Mouse (Mus musculus): Measurements from ENCODE around the gene Fanca. TPM values are rescaled to one million over a fixed set of nuclear protein-coding genes. Genes with fewer than 3 reads are reported as not detected.
"Not testable (repeated sequence)": the region's sequence is repeated elsewhere in the genome, so short reads cannot be mapped to it uniquely, and the experiment has no call there.

The Fanca gene
- polyA plus RNA-seq, 1 experiment from 2014 or later = 5.4 TPM

- H3K9ac ChIP-seq (ENCODE audit: low read depth, low read length) = no peak overlapping the region
- no peak overlapping the region for H3K4me3 ChIP-seq (ENCODE audit: low read depth, low read length)
- H3K4me1 ChIP-seq (ENCODE audit: control insufficient read depth, insufficient read depth, low read length) = no peaks in the 10 kb centered on the region
- H3K36me3 ChIP-seq (ENCODE audit: control insufficient read depth, insufficient read depth, low read length) = peaks cover 31% of the 10 kb centered on the region
- H3K9me3 ChIP-seq (replicated peaks; ENCODE audit: control insufficient read depth, low read length, poor library complexity, severe bottlenecking) = no peaks in the 10 kb centered on the region
- no peak for ATAC-seq
- H3K4me2 ChIP-seq (ENCODE audit: low read length) = no peak overlapping the region
- H3K27me3 ChIP-seq (ENCODE audit: control insufficient read depth, insufficient read depth, low read depth, low read length) = no peaks in the 10 kb centered on the region
- WGBS = 93% methylated on average over 10 of the region's 10 CpGs
- H3K27ac ChIP-seq (ENCODE audit: low read length) = no peak overlapping the region
These were observed 47.2 kb downstream of the Fanca start for GRCm38 (mm10) chr8:123271147-123271546.

GRCm38 (mm10) chr8:123267926-123268656 is 50.3 kb downstream of the Fanca start:
- peaks cover 48% of the 10 kb centered on the region for H3K36me3 ChIP-seq (ENCODE audit: control insufficient read depth, insufficient read depth, low read length)
- no peaks in the 10 kb centered on the region for H3K27me3 ChIP-seq (ENCODE audit: control insufficient read depth, insufficient read depth, low read depth, low read length)
- no peak for ATAC-seq
- H3K9me3 ChIP-seq (replicated peaks; ENCODE audit: control insufficient read depth, low read length, poor library complexity, severe bottlenecking) = no peaks in the 10 kb centered on the region
- no peaks in the 10 kb centered on the region for H3K4me1 ChIP-seq (ENCODE audit: control insufficient read depth, insufficient read depth, low read length)
- no peak overlapping the region for H3K4me3 ChIP-seq (ENCODE audit: low read depth, low read length)
- no peak overlapping the region for H3K9ac ChIP-seq (ENCODE audit: low read depth, low read length)
- WGBS = 79% methylated on average over 14 of the region's 14 CpGs
- H3K4me2 ChIP-seq (ENCODE audit: low read length) = no peak overlapping the region
- H3K27ac ChIP-seq (ENCODE audit: low read length) = no peak overlapping the region

DNA sequence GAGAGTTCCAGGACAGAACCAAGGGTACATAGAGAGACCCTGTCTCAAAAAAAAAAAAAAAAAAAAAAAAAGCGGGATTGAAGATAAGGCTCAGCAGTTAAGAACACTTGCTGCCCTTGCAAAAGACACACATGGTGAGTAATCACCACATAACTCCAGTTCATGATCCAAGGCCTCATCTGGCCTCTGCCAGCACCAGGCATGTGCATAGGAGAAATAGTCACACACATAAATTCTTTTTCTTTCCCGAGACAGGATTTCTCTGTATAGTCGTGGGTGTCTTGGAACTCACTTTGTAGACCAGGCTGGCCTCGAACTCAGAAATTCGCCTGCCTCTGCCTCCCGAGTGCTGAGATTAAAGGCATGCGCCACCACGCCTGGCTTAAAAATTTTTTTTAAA is 60.8 kb downstream of the Fanca start:
- not testable (repeated sequence) for H3K4me3 ChIP-seq (ENCODE audit: low read depth, low read length); H3K9me3 ChIP-seq (replicated peaks; ENCODE audit: control insufficient read depth, low read length, poor library complexity, severe bottlenecking); H3K27ac ChIP-seq (ENCODE audit: low read length); H3K9ac ChIP-seq (ENCODE audit: low read depth, low read length); H3K27me3 ChIP-seq (ENCODE audit: control insufficient read depth, insufficient read depth, low read depth, low read length); H3K4me2 ChIP-seq (ENCODE audit: low read length); ATAC-seq
- H3K36me3 ChIP-seq (ENCODE audit: control insufficient read depth, insufficient read depth, low read length) = peaks cover 19% of the 10 kb centered on the region; the same call in 1 of the 2 replicates
- WGBS = 93% methylated on average over 8 of the region's 8 CpGs
- H3K4me1 ChIP-seq (ENCODE audit: control insufficient read depth, insufficient read depth, low read length) = peaks cover 16% of the 10 kb centered on the region

GRCm38 (mm10) chr8:123257114-123257513 is 61.3 kb downstream of the Fanca start:
- 79% methylated on average over 3 of the region's 3 CpGs for WGBS
- Histone ChIP-seq H3K9ac (ENCODE audit: low read depth, low read length) (no peak overlapping the region), H3K36me3 (ENCODE audit: control insufficient read depth, insufficient read depth, low read length) (peaks cover 19% of the 10 kb centered on the region; the same call in 1 of the 2 replicates), H3K4me2 (ENCODE audit: low read length) (no peak overlapping the region), H3K4me1 (ENCODE audit: control insufficient read depth, insufficient read depth, low read length) (peaks cover 18% of the 10 kb centered on the region), H3K27ac (ENCODE audit: low read length) (no peak overlapping the region), H3K4me3 (ENCODE audit: low read depth, low read length) (no peak overlapping the region), H3K9me3 (replicated peaks; ENCODE audit: control insufficient read depth, low read length, poor library complexity, severe bottlenecking) (no peaks in the 10 kb centered on the region), H3K27me3 (ENCODE audit: control insufficient read depth, insufficient read depth, low read depth, low read length) (no peaks in the 10 kb centered on the region)
- no peak for ATAC-seq

- no peak for ATAC-seq
- 71% methylated on average over 6 of the region's 6 CpGs for WGBS
- no peaks in the 10 kb centered on the region for H3K27me3 ChIP-seq (ENCODE audit: control insufficient read depth, insufficient read depth, low read depth, low read length)
- peaks cover 18% of the 10 kb centered on the region for H3K4me1 ChIP-seq (ENCODE audit: control insufficient read depth, insufficient read depth, low read length)
- peak overlapping the region; percentile 97 for H3K4me3 ChIP-seq (ENCODE audit: low read depth, low read length)
- no peak overlapping the region for H3K27ac ChIP-seq (ENCODE audit: low read length)
- peaks cover 30% of the 10 kb centered on the region for H3K36me3 ChIP-seq (ENCODE audit: control insufficient read depth, insufficient read depth, low read length)
- H3K9ac ChIP-seq (ENCODE audit: low read depth, low read length) = peak overlapping the region; percentile 100
- peak overlapping the region; percentile 97 for H3K4me2 ChIP-seq (ENCODE audit: low read length)
- H3K9me3 ChIP-seq (replicated peaks; ENCODE audit: control insufficient read depth, low read length, poor library complexity, severe bottlenecking) = no peaks in the 10 kb centered on the region
These were observed 63.2 kb downstream of the Fanca start for GRCm38 (mm10) chr8:123255170-123255569.

GRCm38 (mm10) chr8:123254099-123254885 is 64.1 kb downstream of the Fanca start, which contains the start of the genes Zfp276 and Vps9d1:
Zfp276 (plus strand) TSS chr8:123254195.
Vps9d1 (minus strand) TSS chr8:123254348.
- ATAC-seq = peak; percentile 96
- under 1% methylated on average over 71 of the region's 99 CpGs for WGBS
- H3K27ac ChIP-seq (ENCODE audit: low read length) = peak within 1 kb of the TSS; percentile 92
- H3K4me1 ChIP-seq (ENCODE audit: control insufficient read depth, insufficient read depth, low read length) = peaks cover 18% of the 10 kb centered on the region
- H3K9ac ChIP-seq (ENCODE audit: low read depth, low read length) = peak within 1 kb of the TSS; percentile 100
- H3K4me3 ChIP-seq (ENCODE audit: low read depth, low read length) = peak within 1 kb of the TSS; percentile 97
- peak within 1 kb of the TSS; percentile 97 for H3K4me2 ChIP-seq (ENCODE audit: low read length)
- H3K36me3 ChIP-seq (ENCODE audit: control insufficient read depth, insufficient read depth, low read length) = peaks cover 25% of the 10 kb centered on the region
- H3K9me3 ChIP-seq (replicated peaks; ENCODE audit: control insufficient read depth, low read length, poor library complexity, severe bottlenecking) = no peaks in the 10 kb centered on the region
- H3K27me3 ChIP-seq (ENCODE audit: control insufficient read depth, insufficient read depth, low read depth, low read length) = no peaks in the 10 kb centered on the region

DNA sequence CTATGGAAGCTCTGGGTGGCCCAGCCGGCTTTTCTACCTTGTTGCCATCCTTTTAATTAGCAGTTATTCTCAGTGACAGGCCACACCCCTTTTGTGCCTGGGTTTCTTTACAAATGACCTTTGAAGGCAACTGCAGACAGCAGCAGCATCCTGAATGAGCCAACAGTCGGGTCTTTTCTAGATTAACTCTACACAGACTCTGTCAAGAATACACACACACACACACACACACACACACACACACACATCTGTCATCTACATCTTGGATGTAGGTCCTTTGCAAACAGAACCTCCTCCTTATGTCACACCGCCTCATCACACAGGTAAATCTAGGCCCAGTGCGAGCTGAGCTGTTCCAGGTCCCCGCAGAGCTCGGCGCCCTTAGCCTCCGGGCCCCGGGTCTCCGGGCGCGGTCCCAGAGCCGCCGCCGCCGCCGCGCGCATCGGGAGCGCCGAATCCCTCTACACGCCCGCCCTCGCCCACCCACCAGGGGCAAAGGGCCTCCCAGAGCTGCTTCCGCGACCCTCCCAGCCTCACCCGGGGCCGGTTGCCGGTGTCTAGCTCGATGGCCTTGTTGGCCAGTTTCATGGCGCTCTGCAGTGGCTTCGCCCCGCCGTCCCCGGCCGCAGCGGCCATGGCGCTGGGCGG is 64.8 kb downstream of the Fanca start:
- peak overlapping the region; percentile 68 for H3K4me2 ChIP-seq (ENCODE audit: low read length)
- H3K4me1 ChIP-seq (ENCODE audit: control insufficient read depth, insufficient read depth, low read length) = peaks cover 18% of the 10 kb centered on the region
- peak overlapping the region; percentile 100 for H3K9ac ChIP-seq (ENCODE audit: low read depth, low read length)
- H3K36me3 ChIP-seq (ENCODE audit: control insufficient read depth, insufficient read depth, low read length) = peaks cover 23% of the 10 kb centered on the region
- peak overlapping the region; percentile 97 for H3K4me3 ChIP-seq (ENCODE audit: low read depth, low read length)
- H3K9me3 ChIP-seq (replicated peaks; ENCODE audit: control insufficient read depth, low read length, poor library complexity, severe bottlenecking) = no peaks in the 10 kb centered on the region
- peak; percentile 55 for ATAC-seq
- peak overlapping the region; percentile 92 for H3K27ac ChIP-seq (ENCODE audit: low read length)
- H3K27me3 ChIP-seq (ENCODE audit: control insufficient read depth, insufficient read depth, low read depth, low read length) = no peaks in the 10 kb centered on the region
- WGBS = 0% methylated on average over 28 of the region's 40 CpGs

- H3K27ac ChIP-seq (ENCODE audit: low read length) = no peak overlapping the region
These were observed 65.5 kb downstream of the Fanca start for GRCm38 (mm10) chr8:123252925-123253324.

More at GRCm38 (mm10) chr8:123252925-123253324, 65.5 kb downstream of the Fanca start:
- WGBS = 70% methylated on average over 4 of the region's 4 CpGs
- Histone ChIP-seq H3K9ac (ENCODE audit: low read depth, low read length) (peak overlapping the region; percentile 100), H3K4me3 (ENCODE audit: low read depth, low read length) (peak overlapping the region; percentile 97), H3K27me3 (ENCODE audit: control insufficient read depth, insufficient read depth, low read depth, low read length) (no peaks in the 10 kb centered on the region), H3K4me1 (ENCODE audit: control insufficient read depth, insufficient read depth, low read length) (peaks cover 18% of the 10 kb centered on the region), H3K9me3 (replicated peaks; ENCODE audit: control insufficient read depth, low read length, poor library complexity, severe bottlenecking) (no peaks in the 10 kb centered on the region), H3K4me2 (ENCODE audit: low read length) (peak overlapping the region; percentile 68), H3K36me3 (ENCODE audit: control insufficient read depth, insufficient read depth, low read length) (peaks cover 27% of the 10 kb centered on the region)
- ATAC-seq = no peak

Measured in midbrain, embryonic 16.5 days (tissue).